Mouse (Mus musculus) T-helper 2 cell (primary cell): Measurements from ENCODE around the gene Chac2.
"Not testable (repeated sequence)": the region's sequence is repeated elsewhere in the genome, so short reads cannot be mapped to it uniquely, and the experiment has no call there.

ENCODE experiments used
- in situ Hi-C: fragments of 300-600 bp; cut with MboI, MseI; formaldehyde crosslinking; loops from one replicate; pipeline ENCODE4 v1.15.1; 2025; ENCODE audit warnings: high pct_unique_total_duplicates

Gene Chac2

GRCm38 (mm10) chr11:30985877-30986624 is at the start of gene Chac2:
Gene Chac2, minus strand, starts transcription at chr11:30986350.
- in situ Hi-C loops = no loop called here

DNA sequence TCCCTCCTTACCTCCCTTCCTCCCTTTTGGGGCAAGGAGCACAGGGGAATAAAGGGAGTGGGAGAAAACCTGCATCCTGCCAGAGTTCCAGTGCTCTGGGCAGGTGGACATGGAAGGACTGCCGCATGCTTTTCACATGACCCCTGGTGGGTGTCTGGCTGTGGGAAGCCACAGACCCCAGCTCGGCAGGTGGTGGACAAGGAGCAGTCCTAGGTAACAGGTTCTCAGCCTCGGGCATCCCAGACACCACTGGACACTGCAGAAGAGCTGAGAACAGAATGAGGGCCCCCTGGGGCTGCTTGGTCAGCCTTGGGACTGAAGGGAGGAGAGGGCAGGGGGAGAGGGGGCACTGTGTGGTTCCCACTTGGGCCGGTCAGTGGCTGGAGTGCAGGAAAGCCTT is 48.8 kb upstream of the Chac2 start:
- in situ Hi-C loops = no loop called here

- in situ Hi-C loops = not testable (repeated sequence)
Observed at GRCm38 (mm10) chr11:31017466-31017865, 31.3 kb upstream of the Chac2 start.

DNA sequence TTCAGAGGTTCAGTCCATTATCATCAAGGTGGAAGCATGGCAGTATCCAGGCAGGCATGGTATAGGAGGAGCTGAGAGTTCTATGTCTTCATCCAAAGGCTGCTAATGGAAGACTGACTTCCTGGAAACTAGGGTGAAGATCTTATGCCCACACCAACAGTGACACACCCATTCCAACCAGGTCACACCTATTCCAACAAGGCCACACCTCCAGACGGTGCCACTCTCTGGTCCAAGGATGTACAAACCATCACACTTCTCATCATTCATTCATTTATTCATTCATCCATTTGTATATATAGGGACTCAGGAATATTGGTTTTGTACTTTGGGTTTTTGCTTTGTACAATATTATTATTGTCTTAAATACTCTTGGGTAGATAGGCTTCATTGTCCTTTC is 23.5 kb upstream of the Chac2 start:
- in situ Hi-C loops = not testable (repeated sequence)

DNA sequence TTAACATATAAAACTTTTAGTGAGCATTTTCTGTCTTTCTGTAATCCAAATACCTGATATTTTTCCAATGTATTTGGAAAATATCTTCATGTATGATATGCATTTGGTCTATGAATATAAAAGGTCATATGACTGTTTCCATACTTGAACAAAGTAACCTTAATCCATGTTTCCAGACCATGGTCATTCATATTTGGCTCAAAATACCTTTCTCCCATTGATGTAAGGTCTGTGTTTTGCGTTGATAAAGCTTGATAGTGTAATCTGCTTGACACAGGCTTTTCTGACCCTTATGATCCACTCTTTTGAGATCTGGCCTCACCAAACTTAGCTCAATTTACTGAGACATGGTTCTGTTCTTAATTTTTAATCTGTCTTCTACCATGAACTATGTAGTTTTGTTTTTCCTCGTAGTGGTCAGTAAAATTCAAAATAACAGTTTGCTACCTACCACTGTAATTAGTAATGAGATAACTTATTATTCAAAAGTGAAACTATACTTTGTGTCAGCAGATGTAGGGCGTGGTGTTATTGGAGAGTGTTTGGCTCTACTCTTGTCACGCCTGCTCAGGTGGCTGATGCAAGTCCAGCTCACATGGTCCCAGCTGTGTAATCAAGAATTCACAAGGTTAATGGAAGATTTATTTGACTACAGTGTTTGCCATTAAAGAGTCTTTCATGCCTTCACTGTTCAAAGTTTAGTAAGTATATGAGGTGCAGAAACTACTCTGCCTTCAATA is 15.2 kb upstream of the Chac2 start:
- in situ Hi-C loops = no loop called here

GRCm38 (mm10) chr11:31000028-31000427 is 13.9 kb upstream of the Chac2 start:
- in situ Hi-C loops = no loop called here

GRCm38 (mm10) chr11:30998704-30999103 is 12.6 kb upstream of the Chac2 start:
- in situ Hi-C loops = loop anchor here (5.0 kb wide), 1 partner anchor 86 kb away; no protein-coding TSS in a partner anchor

GRCm38 (mm10) chr11:30998199-30998598 is 12.0 kb upstream of the Chac2 start:
- in situ Hi-C loops = loop anchor here (5.0 kb wide), 1 partner anchor 86 kb away; no protein-coding TSS in a partner anchor

- in situ Hi-C loops = loop anchor here (5.0 kb wide), 1 partner anchor 84 kb away; no protein-coding TSS in a partner anchor
Observed at GRCm38 (mm10) chr11:30996670-30997069, 10.5 kb upstream of the Chac2 start.

- in situ Hi-C loops = no loop called here
Observed at GRCm38 (mm10) chr11:30986625-30987017, 471 bp upstream of the Chac2 start.

- in situ Hi-C loops = no loop called here
Observed at GRCm38 (mm10) chr11:30985237-30985636, 913 bp downstream of the Chac2 start.

DNA sequence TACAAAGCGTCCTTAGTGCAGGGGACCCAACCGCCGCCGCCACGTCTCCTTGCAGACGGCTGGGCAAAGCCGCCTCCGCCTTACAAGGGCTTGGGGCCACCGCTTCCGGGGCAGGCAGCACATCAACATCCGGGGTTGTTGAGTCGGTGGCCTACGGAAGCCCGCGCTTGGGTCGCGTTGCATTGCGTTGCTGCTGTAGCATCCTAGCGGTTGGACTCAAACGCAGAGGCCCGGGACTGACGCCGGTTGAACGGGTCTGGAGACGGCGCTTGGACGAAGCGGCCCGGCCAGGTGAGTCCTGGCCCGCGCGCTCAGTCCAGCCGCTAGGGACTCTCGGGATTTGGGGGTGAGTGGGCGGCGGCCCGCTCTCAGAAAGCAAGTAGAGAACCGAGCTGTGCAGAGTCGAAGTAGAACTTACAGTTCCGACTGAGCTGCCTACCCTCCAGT is 31.8 kb downstream of the Chac2 start, which contains the start of gene Erlec1:
Erlec1 (minus strand) TSS at position 57 of the 447 bp plus-strand sequence.
- in situ Hi-C loops = no loop called here

GRCm38 (mm10) chr11:30953469-30954154 is 32.5 kb downstream of the Chac2 start:
- in situ Hi-C loops = no loop called here

DNA sequence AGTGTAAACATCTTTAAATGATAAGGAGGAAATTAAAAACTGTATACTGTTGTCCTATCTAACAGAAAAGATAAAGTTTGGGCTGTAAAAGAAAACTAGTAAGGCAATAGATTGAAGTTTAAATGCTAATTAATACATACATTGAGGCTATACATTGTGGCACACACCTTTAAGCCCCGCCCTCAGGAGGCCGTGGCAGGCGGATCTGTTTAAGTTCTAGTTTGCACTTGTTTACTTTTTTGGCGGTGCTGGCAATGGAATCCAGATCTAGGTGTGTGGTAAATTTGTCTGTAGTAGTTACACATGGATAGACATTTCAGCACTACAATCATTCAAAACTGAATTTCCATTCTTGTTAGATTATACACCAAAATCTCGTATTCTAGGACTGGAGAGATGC is 33.3 kb downstream of the Chac2 start:
- in situ Hi-C loops = no loop called here

DNA sequence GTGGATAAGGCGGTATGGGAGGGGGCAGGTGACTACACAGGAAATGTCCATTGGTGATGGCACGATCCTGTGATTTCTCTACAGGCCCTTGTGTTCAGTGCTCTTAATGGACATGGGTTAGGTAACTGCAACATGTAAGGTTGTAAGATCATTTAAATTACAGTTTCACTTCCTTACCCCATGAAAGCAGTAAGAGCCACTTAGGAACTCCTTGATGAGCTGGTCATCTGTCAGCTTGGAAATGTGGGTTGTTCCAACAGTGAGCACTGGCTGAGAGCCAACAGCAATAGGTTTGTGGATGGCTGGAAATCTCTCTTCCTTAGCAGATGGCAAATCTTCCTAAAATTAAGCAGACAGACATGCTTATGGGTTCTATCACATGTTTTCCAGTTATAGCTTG is 42.6 kb downstream of the Chac2 start:
- in situ Hi-C loops = no loop called here

GRCm38 (mm10) chr11:30928498-30928897 is 57.7 kb downstream of the Chac2 start:
- in situ Hi-C loops = no loop called here

- in situ Hi-C loops = no loop called here
Observed at GRCm38 (mm10) chr11:30928079-30928478, 58.1 kb downstream of the Chac2 start.
